11 mouse cellular contexts compared by ENCODE assay signal in the genomic region with DNA sequence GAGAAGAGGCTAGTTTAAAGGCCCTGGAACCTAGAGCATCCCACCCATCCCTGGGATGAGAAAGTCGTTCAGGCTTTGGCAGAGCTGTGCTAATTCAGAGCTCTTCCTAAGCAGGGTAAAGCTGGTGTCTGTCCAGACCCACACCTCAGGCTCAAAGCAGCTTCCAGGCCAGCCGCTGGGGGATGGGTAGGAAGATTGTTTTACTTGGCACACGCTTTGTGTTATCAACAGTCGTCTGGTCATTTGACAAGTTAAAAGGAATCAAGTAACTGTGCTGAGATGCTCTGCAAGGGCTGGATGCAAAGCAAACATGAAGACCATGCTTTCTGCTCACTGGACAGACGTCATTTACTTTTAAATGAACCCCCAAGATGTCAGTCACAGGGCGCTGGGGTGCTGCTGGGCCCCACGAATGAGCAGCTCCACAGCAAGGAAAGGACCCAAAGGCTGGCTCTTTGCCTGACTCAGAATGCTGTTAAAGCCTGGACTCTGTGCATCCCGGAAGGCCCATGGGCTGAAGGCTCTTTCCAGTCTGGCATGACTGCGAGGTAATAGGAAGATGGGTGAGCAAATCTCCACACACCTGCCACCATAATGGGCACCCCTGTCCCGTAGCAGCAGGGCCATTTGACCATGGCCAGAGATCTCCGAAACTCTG.
DNase-seq lines count a peak whose midpoint lies in the region; ATAC-seq lines count a peak whose summit lies in the region.
"Had no signal": no experiment of that assay in that cellular context is flagged by ENCODE, and none has a peak within 500 bp of the region (broad histone marks: within the 10 kb centered on the region; RNA-seq: fewer than 3 reads in every experiment).

No protein-coding gene starts in this region.

- no peak overlapping the region for H3K4me2 ChIP-seq in midbrain, embryonic 14.5 days (ENCODE audit: low read length)
- no peak overlapping the region for H3K4me2 ChIP-seq in midbrain, embryonic 15.5 days
- H3K4me2 ChIP-seq in heart, embryonic 15.5 days = no peak overlapping the region

- H3K9ac ChIP-seq in midbrain, embryonic 14.5 days (replicated peaks; ENCODE audit: low read length) = no peak overlapping the region; the same call in 1 of the 2 replicates
- no peak overlapping the region for H3K9ac ChIP-seq in midbrain, embryonic 15.5 days
- no peak overlapping the region for H3K9ac ChIP-seq in heart, embryonic 15.5 days

- H3K9me3 ChIP-seq in midbrain, embryonic 14.5 days (ENCODE audit: control insufficient read depth, low read length) = no peaks in the 10 kb centered on the region
- no peaks in the 10 kb centered on the region for H3K9me3 ChIP-seq in midbrain, embryonic 15.5 days
- H3K9me3 ChIP-seq in heart, embryonic 15.5 days (replicated peaks) = no peaks in the 10 kb centered on the region

- no peaks in the 10 kb centered on the region for H3K27me3 ChIP-seq in midbrain, embryonic 14.5 days (ENCODE audit: control insufficient read depth, insufficient read depth, low read length)
- no peaks in the 10 kb centered on the region for H3K27me3 ChIP-seq in midbrain, embryonic 15.5 days (replicated peaks)
- H3K27me3 ChIP-seq in heart, embryonic 15.5 days = no peaks in the 10 kb centered on the region
- H3K27me3 ChIP-seq: CH12.LX had no signal

- H3K4me1 ChIP-seq in midbrain, embryonic 14.5 days (ENCODE audit: control insufficient read depth, insufficient read depth, low read length) = no peaks in the 10 kb centered on the region
- H3K4me1 ChIP-seq in midbrain, embryonic 15.5 days = no peaks in the 10 kb centered on the region
- H3K4me1 ChIP-seq in heart, embryonic 15.5 days (replicated peaks) = peaks cover 17% of the 10 kb centered on the region

- DNase-seq in heart, adult 11 months = peak; percentile 93
- no peak for DNase-seq in heart, postnatal 25 days (ENCODE audit: low spot score)
- DNase-seq in midbrain, embryonic 14.5 days = peak; percentile 25
- peak; percentile 59 for DNase-seq in ovary, postnatal 36 days (ENCODE audit: low spot score)
- DNase-seq in right cerebral cortex, postnatal 4 days = no peak
- DNase-seq in urinary bladder, postnatal 36 days (ENCODE audit: low spot score in 2 of 2) = no peak

- no peak for ATAC-seq in midbrain, embryonic 14.5 days (ENCODE audit: low FRiP score, low TSS enrichment)
- ATAC-seq in midbrain, embryonic 15.5 days (replicated peaks) = no peak
- ATAC-seq in heart, embryonic 15.5 days (replicated peaks; ENCODE audit: insufficient number of reproducible peaks, insufficient read depth, low FRiP score, low read depth) = peak; percentile 71
- ATAC-seq: forebrain, embryonic 16.5 days had no signal

- no peak overlapping the region for H3K27ac ChIP-seq in midbrain, embryonic 14.5 days (replicated peaks; ENCODE audit: low read depth, low read length)
- no peak overlapping the region for H3K27ac ChIP-seq in midbrain, embryonic 15.5 days
- H3K27ac ChIP-seq in heart, embryonic 15.5 days = peak overlapping the region; percentile 52
- H3K27ac ChIP-seq: macrophage had no signal

- intact Hi-C loops in heart, postnatal 25 days (cut with DNase I) = no loop called here

- no peak overlapping the region for H3K4me3 ChIP-seq in midbrain, embryonic 14.5 days (replicated peaks; ENCODE audit: low read depth, low read length)
- no peak overlapping the region for H3K4me3 ChIP-seq in midbrain, embryonic 15.5 days
- H3K4me3 ChIP-seq in heart, embryonic 15.5 days = no peak overlapping the region

- 71% methylated on average over 11 of the region's 11 CpGs for WGBS in midbrain, embryonic 14.5 days
- WGBS in midbrain, embryonic 15.5 days = 71% methylated on average over 11 of the region's 11 CpGs
- 30% methylated on average over 11 of the region's 11 CpGs for WGBS in heart, embryonic 15.5 days

- no peaks in the 10 kb centered on the region for H3K36me3 ChIP-seq in midbrain, embryonic 14.5 days (ENCODE audit: control insufficient read depth, insufficient read depth, low read length)
- no peaks in the 10 kb centered on the region for H3K36me3 ChIP-seq in midbrain, embryonic 15.5 days (replicated peaks)
- no peaks in the 10 kb centered on the region for H3K36me3 ChIP-seq in heart, embryonic 15.5 days

Comparison
In these comparisons a context has a peak if more than half of its experiments do, and no peak if none do; other contexts are left out.
1. DNase-seq: peak in heart, adult 11 months (single experiment), midbrain, embryonic 14.5 days (single experiment) and ovary, postnatal 36 days (single experiment); none in heart, postnatal 25 days (single experiment), right cerebral cortex, postnatal 4 days (single experiment) and urinary bladder, postnatal 36 days (0 of 2).